In genomic region chr13:75929071-75929470, GRCm38 (mm10) we compare ENCODE assay signal across 3 mouse cellular contexts. TPM values are rescaled to one million over a fixed set of nuclear protein-coding genes. Genes with fewer than 3 reads are reported as not detected.
"Had no signal": no experiment of that assay in that cellular context is flagged by ENCODE, and none has a peak within 500 bp of the region (broad histone marks: within the 10 kb centered on the region; RNA-seq: fewer than 3 reads in every experiment).

No protein-coding gene starts in this region.

RNA-seq across cellular contexts. Expression of gene Spata9, which starts 37.9 kb away (rescaled TPM):
- polyA plus RNA-seq: inflammation-experienced regulatory T-cells, adult 6 months; kidney, adult 2 months; large intestine, adult 2 months had no signal
